Mouse (Mus musculus): ENCODE measurements around the gene Wdtc1.

GRCm38 (mm10) chr4:133399509-133399908, 46.2 kb upstream of the Wdtc1 start:
- no peak for TF ChIP-seq POLR2A (IDR thresholded peaks at IDR 0.05; ENCODE audit: borderline replicate concordance, extremely low read depth, insufficient read depth, insufficient read length, poor library complexity, severe bottlenecking)
- no peak for TF ChIP-seq CTCF (IDR thresholded peaks at IDR 0.05; ENCODE audit: borderline replicate concordance, extremely low read depth, insufficient read depth, insufficient read length)

Measured in brain, embryonic 14.5 days (tissue).